Mouse (Mus musculus): ENCODE results near the gene Trpm8. TPM values are rescaled to one million over a fixed set of nuclear protein-coding genes. Genes with fewer than 3 reads are reported as not detected.

Trpm8 gene
- polyA plus RNA-seq, 1 experiment from 2014 or later: not detected

GRCm38 (mm10) chr1:88288789-88289127 lies 11.3 kb downstream of the Trpm8 start:
- H3K36me3 ChIP-seq (ENCODE audit: insufficient read depth, low read length): no peaks in the 10 kb centered on the region
- 0 out of 2 replicates have a peak, but pooled peaks cover 20% of the 10 kb centered on the region for H3K9me3 ChIP-seq (replicated peaks; ENCODE audit: low read length)
- no peaks in the 10 kb centered on the region for H3K27me3 ChIP-seq (ENCODE audit: insufficient read depth, low read length)
- H3K4me3 ChIP-seq (replicated peaks; ENCODE audit: low read depth, low read length): no peak overlapping the region
- DNase-seq (ENCODE audit: low spot score) (no peak), ATAC-seq (replicated peaks; ENCODE audit: low FRiP score, low read depth) (no peak)
- 76% methylated on average over 3 of the region's 3 CpGs for WGBS
- no peak overlapping the region for H3K4me2 ChIP-seq (ENCODE audit: low read length)
- no peaks in the 10 kb centered on the region for H3K4me1 ChIP-seq (replicated peaks; ENCODE audit: insufficient read depth, low read length)
- no peak overlapping the region for H3K27ac ChIP-seq
- H3K9ac ChIP-seq (ENCODE audit: low read depth, low read length): no peak overlapping the region
- no peak for TF ChIP-seq CTCF (IDR thresholded peaks at IDR 0.05; ENCODE audit: low read depth)

DNA sequence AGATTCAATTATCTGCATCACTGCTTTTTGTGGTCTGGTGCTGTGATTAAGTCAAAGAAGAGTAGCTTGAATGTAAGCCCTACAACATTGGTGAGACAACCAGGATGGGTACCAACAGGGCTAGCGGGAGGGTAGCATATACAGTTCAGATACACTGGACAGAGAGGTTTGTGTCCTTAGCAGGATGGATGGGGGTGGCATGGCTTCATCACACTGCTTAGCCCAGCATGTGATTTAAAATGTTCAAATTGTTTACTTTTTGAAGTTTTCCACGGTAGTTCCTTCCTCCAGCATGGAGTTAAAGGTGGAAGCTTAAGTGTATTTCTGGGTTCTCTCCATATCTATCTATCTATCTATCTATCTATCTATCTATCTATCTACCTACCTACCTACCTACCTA lies 11.7 kb downstream of the Trpm8 start:
- no peak overlapping the region for H3K9ac ChIP-seq (ENCODE audit: low read depth, low read length)

GRCm38 (mm10) chr1:88289917-88290316 lies 12.5 kb downstream of the Trpm8 start:
- peak; percentile 71 for TF ChIP-seq CTCF (IDR thresholded peaks at IDR 0.05; ENCODE audit: low read depth)
- Histone ChIP-seq H3K9ac (ENCODE audit: low read depth, low read length) (no peak overlapping the region), H3K4me2 (ENCODE audit: low read length) (no peak overlapping the region), H3K36me3 (ENCODE audit: insufficient read depth, low read length) (no peaks in the 10 kb centered on the region), H3K27ac (no peak overlapping the region), H3K4me3 (replicated peaks; ENCODE audit: low read depth, low read length) (no peak overlapping the region), H3K4me1 (replicated peaks; ENCODE audit: insufficient read depth, low read length) (no peaks in the 10 kb centered on the region), H3K27me3 (ENCODE audit: insufficient read depth, low read length) (no peaks in the 10 kb centered on the region), H3K9me3 (replicated peaks; ENCODE audit: low read length) (0 out of 2 replicates have a peak, but pooled peaks cover 20% of the 10 kb centered on the region)
- no peak for ATAC-seq (replicated peaks; ENCODE audit: low FRiP score, low read depth)
- peak; percentile 67 for DNase-seq (ENCODE audit: low spot score)
- WGBS: 37% methylated on average over 4 of the region's 4 CpGs

More for the DNA sequence above, 11.7 kb downstream of the Trpm8 start:
- H3K4me3 ChIP-seq (replicated peaks; ENCODE audit: low read depth, low read length): no peak overlapping the region
- H3K27ac ChIP-seq: no peak overlapping the region
- no peaks in the 10 kb centered on the region for H3K36me3 ChIP-seq (ENCODE audit: insufficient read depth, low read length)
- TF ChIP-seq CTCF (IDR thresholded peaks at IDR 0.05; ENCODE audit: low read depth): no peak
- no peak overlapping the region for H3K4me2 ChIP-seq (ENCODE audit: low read length)
- H3K9me3 ChIP-seq (replicated peaks; ENCODE audit: low read length): 0 out of 2 replicates have a peak, but pooled peaks cover 20% of the 10 kb centered on the region
- DNase-seq (ENCODE audit: low spot score): no peak
- H3K27me3 ChIP-seq (ENCODE audit: insufficient read depth, low read length): no peaks in the 10 kb centered on the region
- H3K4me1 ChIP-seq (replicated peaks; ENCODE audit: insufficient read depth, low read length): no peaks in the 10 kb centered on the region
- ATAC-seq (replicated peaks; ENCODE audit: low FRiP score, low read depth): no peak
- 46% methylated on average over 2 of the region's 2 CpGs for WGBS

- Histone ChIP-seq H3K27me3 (ENCODE audit: insufficient read depth, low read length) (no peaks in the 10 kb centered on the region), H3K9ac (ENCODE audit: low read depth, low read length) (no peak overlapping the region), H3K4me1 (replicated peaks; ENCODE audit: insufficient read depth, low read length) (no peaks in the 10 kb centered on the region), H3K9me3 (replicated peaks; ENCODE audit: low read length) (0 out of 2 replicates have a peak, but pooled peaks cover 22% of the 10 kb centered on the region), H3K4me2 (ENCODE audit: low read length) (no peak overlapping the region), H3K4me3 (replicated peaks; ENCODE audit: low read depth, low read length) (no peak overlapping the region), H3K36me3 (ENCODE audit: insufficient read depth, low read length) (no peaks in the 10 kb centered on the region), H3K27ac (no peak overlapping the region)
- 66% methylated on average over 1 of the region's 1 CpGs for WGBS
- no peak for ATAC-seq (replicated peaks; ENCODE audit: low FRiP score, low read depth)
- DNase-seq (ENCODE audit: low spot score): no peak
- TF ChIP-seq CTCF (IDR thresholded peaks at IDR 0.05; ENCODE audit: low read depth): no peak
Measured at GRCm38 (mm10) chr1:88290511-88290910, 13.1 kb downstream of the Trpm8 start.

DNA sequence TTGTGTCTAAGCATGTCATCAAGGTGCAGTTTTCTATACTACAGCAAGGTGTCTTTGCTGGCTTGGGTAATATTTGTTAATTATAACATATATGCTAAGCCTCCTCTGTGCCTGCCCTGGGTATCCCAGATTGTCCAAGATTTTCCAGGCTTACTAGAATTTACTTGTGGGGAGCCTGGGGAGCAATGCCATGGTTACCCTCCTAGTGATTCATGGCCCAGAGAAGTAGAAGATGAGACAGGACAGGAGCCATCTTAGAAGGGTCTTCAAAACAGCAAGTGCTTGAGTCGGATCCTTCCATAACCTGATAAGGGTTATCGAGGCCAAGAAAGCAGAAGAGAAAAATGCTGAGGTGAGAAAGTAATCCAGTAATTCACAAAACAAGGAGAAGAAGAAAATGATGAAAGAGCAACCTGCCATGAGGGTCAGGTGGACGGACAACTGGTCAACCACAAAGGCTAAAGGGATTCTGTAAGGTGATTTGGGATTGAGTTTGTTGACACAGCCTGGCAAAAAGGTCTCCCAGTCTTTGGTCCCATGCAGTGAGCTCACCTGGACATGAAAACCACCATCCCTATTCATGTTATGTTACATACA lies 14.0 kb downstream of the Trpm8 start:
- Histone ChIP-seq H3K4me1 (replicated peaks; ENCODE audit: insufficient read depth, low read length) (no peaks in the 10 kb centered on the region), H3K27ac (no peak overlapping the region), H3K4me3 (replicated peaks; ENCODE audit: low read depth, low read length) (no peak overlapping the region), H3K9me3 (replicated peaks; ENCODE audit: low read length) (0 out of 2 replicates have a peak, but pooled peaks cover 29% of the 10 kb centered on the region), H3K36me3 (ENCODE audit: insufficient read depth, low read length) (no peaks in the 10 kb centered on the region), H3K4me2 (ENCODE audit: low read length) (no peak overlapping the region), H3K9ac (ENCODE audit: low read depth, low read length) (no peak overlapping the region), H3K27me3 (ENCODE audit: insufficient read depth, low read length) (no peaks in the 10 kb centered on the region)
- DNase-seq (ENCODE audit: low spot score) (no peak), ATAC-seq (replicated peaks; ENCODE audit: low FRiP score, low read depth) (0 out of 2 replicates have a peak, but pooled peaks have one; percentile 1)
- no peak for TF ChIP-seq CTCF (IDR thresholded peaks at IDR 0.05; ENCODE audit: low read depth)
- WGBS: 62% methylated on average over 3 of the region's 3 CpGs

- DNase-seq (ENCODE audit: low spot score): no peak
- 0 out of 2 replicates have a peak, but pooled peaks cover 29% of the 10 kb centered on the region for H3K9me3 ChIP-seq (replicated peaks; ENCODE audit: low read length)
- 55% methylated on average over 2 of the region's 2 CpGs for WGBS
- H3K36me3 ChIP-seq (ENCODE audit: insufficient read depth, low read length): no peaks in the 10 kb centered on the region
- no peaks in the 10 kb centered on the region for H3K4me1 ChIP-seq (replicated peaks; ENCODE audit: insufficient read depth, low read length)
- no peak overlapping the region for H3K4me2 ChIP-seq (ENCODE audit: low read length)
- no peak for ATAC-seq (replicated peaks; ENCODE audit: low FRiP score, low read depth)
- H3K27ac ChIP-seq: no peak overlapping the region
- no peaks in the 10 kb centered on the region for H3K27me3 ChIP-seq (ENCODE audit: insufficient read depth, low read length)
- TF ChIP-seq CTCF (IDR thresholded peaks at IDR 0.05; ENCODE audit: low read depth): no peak
- H3K4me3 ChIP-seq (replicated peaks; ENCODE audit: low read depth, low read length): no peak overlapping the region
- H3K9ac ChIP-seq (ENCODE audit: low read depth, low read length): no peak overlapping the region
Measured at GRCm38 (mm10) chr1:88292057-88292456, 14.6 kb downstream of the Trpm8 start.

DNA sequence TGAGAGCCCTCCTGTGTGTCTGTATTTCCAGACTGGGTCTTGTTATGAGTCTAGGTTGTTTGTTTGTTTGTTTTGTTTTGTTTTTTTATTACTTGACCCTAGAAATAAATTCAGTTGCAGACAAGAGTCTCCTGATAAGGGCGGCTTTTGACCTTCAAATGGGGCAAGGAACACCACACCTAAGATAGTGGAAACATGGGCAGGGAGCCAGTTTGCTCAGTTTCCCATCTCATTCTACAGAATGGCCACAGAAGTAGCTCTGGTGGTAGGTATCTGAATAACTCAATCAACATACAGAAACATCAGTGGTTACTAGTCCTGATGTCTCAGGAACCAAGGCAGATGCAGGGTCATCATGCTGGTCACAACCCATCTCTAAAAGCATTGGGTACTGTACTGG lies 17.2 kb downstream of the Trpm8 start:
- Histone ChIP-seq H3K4me1 (replicated peaks; ENCODE audit: insufficient read depth, low read length) (no peaks in the 10 kb centered on the region), H3K27me3 (ENCODE audit: insufficient read depth, low read length) (no peaks in the 10 kb centered on the region), H3K9me3 (replicated peaks; ENCODE audit: low read length) (peaks cover 28% of the 10 kb centered on the region; the same call in 1 of the 2 replicates), H3K9ac (ENCODE audit: low read depth, low read length) (no peak overlapping the region), H3K4me2 (ENCODE audit: low read length) (no peak overlapping the region), H3K4me3 (replicated peaks; ENCODE audit: low read depth, low read length) (no peak overlapping the region), H3K36me3 (ENCODE audit: insufficient read depth, low read length) (no peaks in the 10 kb centered on the region), H3K27ac (no peak overlapping the region)
- 24% methylated on average over 1 of the region's 1 CpGs for WGBS
- no peak for TF ChIP-seq CTCF (IDR thresholded peaks at IDR 0.05; ENCODE audit: low read depth)
- ATAC-seq (replicated peaks; ENCODE audit: low FRiP score, low read depth) (no peak), DNase-seq (ENCODE audit: low spot score) (no peak)

All from kidney, postnatal 0 days (tissue).